Mouse (Mus musculus) left cerebral cortex, postnatal 14 days (tissue): ENCODE measurements around the gene Zfp169. TPM values are rescaled to one million over a fixed set of nuclear protein-coding genes. Genes with fewer than 3 reads are reported as not detected.
A peak's percentile ranks its signal among the peaks of the same experiment; 100 is the strongest.
"Not testable (repeated sequence)": the region's sequence is repeated elsewhere in the genome, so short reads cannot be mapped to it uniquely, and the experiment has no call there.

Experiments
- DNase-seq, 2 experiments: peaks; one replicate each; pipeline ENCODE4 v3.0.0; 2021 to 2022; ENCODE audit warnings: low spot score in 2 of 2, mixed read lengths in 1 of 2
- intact Hi-C: fragments of 180-260 bp; cut with DNase I; formaldehyde crosslinking; loops from one replicate; pipeline ENCODE4 v1.15.1; 2025
- total RNA-seq, 2 experiments: library from RNA; stranded (reverse); gene quantifications; 2 replicates each; pipeline ENCODE4 v1.2.3; 2021

Gene Zfp169
- total RNA-seq, 2 experiments from 2014 or later: 19.8 to 20.5 TPM

DNA sequence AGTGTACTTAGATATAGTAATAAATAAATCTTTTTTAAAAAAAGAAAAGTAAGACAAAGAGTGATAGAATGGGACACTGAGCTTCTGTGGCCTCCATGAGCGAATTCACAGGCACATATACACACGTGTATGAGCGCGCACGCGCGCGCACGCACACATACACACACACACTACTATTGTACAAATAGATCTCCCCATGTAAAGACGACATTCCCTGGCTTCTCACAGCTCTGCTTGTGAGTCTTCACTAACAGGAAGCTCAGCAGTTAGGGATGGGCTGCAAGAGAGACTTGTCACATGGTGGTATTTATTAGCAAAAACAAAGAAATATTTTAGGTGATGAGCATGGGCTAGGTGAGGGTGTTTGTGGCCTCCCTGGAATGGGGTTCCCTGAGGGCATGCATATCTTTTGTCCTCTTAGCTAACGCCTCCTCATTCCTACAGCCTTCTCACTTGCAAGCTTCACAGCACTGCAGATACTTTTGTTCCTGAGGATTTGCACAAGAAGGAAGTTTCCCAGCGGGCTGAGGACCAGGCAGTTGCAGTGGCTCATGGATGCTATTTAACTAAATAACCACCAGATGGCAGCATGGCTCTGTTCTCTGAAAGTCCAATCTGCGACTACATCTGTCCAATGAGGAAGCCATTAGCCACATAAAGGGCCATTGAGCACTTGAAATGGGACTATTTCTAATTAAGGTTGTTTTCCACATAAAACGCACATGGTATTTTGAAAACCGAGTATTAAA is 15.0 kb upstream of the Zfp169 start:
- DNase-seq: peak; percentile 80 to 84
- intact Hi-C loops: loop anchor here (1.0 to 10.0 kb wide), 3 partner anchors 45 to 277 kb away; no protein-coding TSS in a partner anchor

DNA sequence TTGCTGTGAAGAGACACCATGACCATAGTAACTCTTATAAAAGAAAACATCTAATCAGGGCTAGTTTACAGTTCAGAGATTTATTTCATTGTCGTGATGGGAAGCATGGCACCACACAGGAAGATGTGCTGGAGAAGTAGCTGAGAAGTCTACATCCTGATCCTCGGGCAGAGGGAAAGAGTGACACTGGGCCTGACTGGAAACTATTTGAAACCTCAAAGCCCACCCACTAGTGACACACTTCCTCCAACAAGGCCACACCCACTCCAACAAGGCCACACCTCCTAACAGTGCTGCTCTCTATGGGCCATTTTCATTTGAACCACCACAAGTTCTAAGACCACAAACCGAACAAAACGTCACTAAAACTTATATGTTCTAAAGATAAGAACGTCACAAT is 12.5 kb upstream of the Zfp169 start:
- intact Hi-C loops: loop anchor here (10.0 kb wide), 1 partner anchor 279 kb away; no protein-coding TSS in a partner anchor
- no peak for DNase-seq

DNA sequence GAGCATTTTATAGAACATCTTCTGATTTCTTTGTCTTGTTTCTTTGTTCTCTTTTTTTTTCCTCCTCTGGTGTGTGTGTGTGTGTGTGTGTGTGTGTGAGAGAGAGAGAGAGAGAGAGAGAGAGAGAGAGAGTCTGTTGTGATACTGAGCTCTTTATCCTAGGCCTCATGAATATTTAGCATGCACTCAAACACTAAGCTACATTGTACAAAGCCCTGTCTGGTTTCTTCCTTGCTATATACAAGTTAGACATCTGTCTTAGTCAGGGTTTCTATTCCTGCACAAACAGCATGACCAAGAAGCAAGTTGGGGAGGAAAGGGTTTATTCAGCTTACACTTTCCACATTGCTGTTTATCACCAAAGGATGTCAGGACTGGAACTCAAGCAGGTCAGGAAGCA is 5.9 kb upstream of the Zfp169 start:
- DNase-seq, intact Hi-C loops: not testable (repeated sequence)

DNA sequence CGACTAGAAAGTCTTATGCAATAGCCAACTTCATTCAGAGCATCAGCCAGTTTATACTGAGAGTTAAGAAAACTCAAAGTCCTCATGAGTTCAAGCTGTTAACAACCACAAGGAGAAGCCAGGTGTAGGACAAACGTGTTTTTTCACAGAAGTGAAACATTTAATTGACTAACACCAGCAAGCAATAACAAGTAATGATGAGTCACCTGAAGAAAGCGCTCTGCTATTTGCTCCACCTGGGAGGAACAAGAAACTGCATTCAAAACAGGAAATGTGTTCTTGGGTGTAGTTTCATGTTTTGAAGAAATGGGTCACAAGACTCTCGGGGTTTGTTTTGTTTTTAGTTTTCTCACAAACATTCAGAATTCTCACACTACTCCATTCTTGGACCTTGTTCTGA is 2.6 kb upstream of the Zfp169 start:
- no peak for DNase-seq
- intact Hi-C loops: no loop called here

DNA sequence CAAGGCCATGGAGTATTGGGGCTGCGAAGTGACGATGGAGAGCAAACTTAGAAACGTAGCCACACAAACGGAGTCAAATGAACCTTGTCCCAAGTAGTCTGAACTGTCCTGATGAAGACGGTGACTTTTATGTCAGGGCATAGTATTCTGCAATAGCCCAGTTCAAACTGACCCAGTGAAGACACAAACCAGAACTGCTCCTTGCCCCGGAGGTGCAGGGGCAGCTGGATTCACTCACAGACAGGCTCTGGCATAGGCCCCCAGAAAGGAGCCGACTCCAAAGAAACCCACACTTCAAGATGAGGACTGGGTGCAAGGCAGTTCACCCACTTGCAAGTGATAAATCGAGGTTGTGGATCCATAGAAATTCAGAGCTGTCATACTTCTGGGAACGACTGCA is 4.6 kb downstream of the Zfp169 start:
- no peak for DNase-seq
- intact Hi-C loops: no loop called here

- DNase-seq: no peak
- intact Hi-C loops: no loop called here
These were observed 10.8 kb downstream of the Zfp169 start for GRCm38 (mm10) chr13:48502422-48502821.

- peak in 1 of 2 experiments; percentile 25 for DNase-seq
- intact Hi-C loops: no loop called here
These were observed 14.6 kb downstream of the Zfp169 start for GRCm38 (mm10) chr13:48498676-48499075.

DNA sequence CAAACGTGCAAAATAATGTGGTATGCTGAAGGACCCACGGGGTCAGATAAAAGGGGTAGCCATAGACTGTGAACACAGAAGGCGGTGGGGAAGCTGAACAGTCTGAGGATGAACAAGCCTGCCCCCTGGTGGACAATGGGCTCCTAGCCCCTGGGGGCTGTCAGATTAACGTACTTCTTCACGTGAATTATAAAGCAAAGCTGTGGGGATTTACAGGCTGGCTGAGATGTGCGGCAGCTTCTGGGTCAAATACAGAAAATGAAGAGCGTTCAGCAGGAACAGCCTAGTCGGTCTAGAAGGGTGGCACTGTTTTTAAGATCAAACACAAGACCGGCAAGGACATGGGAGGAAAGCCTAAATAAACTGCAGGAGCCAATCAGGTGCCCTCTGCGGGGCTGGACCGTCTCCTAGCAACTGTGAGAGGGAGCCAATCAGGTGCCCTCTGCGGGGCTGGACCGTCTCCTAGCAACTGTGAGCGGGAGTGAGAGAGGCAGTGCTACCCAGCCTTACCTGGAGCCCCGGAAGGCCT is 15.5 kb downstream of the Zfp169 start:
- peak; percentile 80 to 83 for DNase-seq
- intact Hi-C loops: no loop called here

GRCm38 (mm10) chr13:48493183-48493582 is 20.1 kb downstream of the Zfp169 start:
- DNase-seq: peak in 1 of 2 experiments; percentile 75
- intact Hi-C loops: no loop called here

- intact Hi-C loops: no loop called here
These were observed 22.7 kb downstream of the Zfp169 start for GRCm38 (mm10) chr13:48490396-48491182.

DNA sequence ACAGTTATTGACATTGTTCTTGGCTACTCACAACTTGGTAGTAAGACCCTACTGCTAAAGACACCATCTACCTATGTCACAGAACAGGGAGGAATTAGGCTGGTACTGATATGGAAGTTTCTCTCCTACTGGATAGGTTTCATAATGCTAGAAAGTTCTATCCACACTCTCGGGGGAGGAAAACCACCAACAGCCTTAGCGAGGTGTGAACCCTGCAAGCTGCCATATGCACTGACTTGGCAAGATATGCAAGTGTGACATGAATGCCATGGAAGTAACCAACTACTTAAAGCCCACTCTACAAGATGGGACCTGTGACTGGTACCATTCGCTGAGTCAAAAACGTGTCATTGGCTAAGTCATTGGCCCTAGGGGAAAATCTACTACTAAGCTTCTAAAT is 29.6 kb downstream of the Zfp169 start:
- DNase-seq: peak in 1 of 2 experiments; percentile 31
- intact Hi-C loops: no loop called here

More at GRCm38 (mm10) chr13:48490396-48491182, 22.7 kb downstream of the Zfp169 start:
- no peak for DNase-seq

DNA sequence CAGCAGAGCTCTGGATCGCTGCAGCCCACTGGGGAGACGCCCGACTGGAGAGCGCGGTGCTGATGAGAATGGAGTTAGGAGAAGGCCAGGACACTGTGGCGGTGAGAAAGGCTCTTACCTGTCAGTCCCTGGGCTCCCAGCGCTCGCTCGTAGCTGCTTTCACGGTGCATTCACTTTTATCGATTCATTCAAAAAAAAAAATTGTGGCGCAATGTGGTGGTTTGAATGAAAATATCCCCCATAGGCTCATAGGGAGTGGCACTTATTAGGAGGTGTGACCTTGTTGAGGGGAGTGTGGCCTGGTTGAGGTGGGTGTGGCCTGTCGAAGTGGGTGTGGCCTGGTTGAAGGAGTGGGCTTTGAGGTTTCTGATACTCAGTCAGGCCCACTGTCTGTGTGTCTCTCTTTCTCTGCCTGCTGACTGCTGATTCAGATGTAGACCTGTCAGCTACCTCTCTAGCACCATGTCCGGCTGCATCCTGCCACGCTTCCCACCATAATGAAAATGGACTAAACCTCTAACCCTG is 44.5 kb downstream of the Zfp169 start:
- no peak for DNase-seq
- intact Hi-C loops: loop anchor here (10.0 kb wide), 3 partner anchors 204 to 1314 kb away; partner anchors contain the start of gene Id4

GRCm38 (mm10) chr13:48466186-48466585 is 47.1 kb downstream of the Zfp169 start:
- intact Hi-C loops: loop anchor here (10.0 kb wide), 3 partner anchors 201 to 1311 kb away; partner anchors contain the start of gene Id4
- no peak for DNase-seq

GRCm38 (mm10) chr13:48464170-48464569 is 49.1 kb downstream of the Zfp169 start:
- peak; percentile 83 to 88 for DNase-seq
- intact Hi-C loops: loop anchor here (1.0 to 10.0 kb wide), 5 partner anchors 199 to 1309 kb away; partner anchors contain the start of gene Id4

DNA sequence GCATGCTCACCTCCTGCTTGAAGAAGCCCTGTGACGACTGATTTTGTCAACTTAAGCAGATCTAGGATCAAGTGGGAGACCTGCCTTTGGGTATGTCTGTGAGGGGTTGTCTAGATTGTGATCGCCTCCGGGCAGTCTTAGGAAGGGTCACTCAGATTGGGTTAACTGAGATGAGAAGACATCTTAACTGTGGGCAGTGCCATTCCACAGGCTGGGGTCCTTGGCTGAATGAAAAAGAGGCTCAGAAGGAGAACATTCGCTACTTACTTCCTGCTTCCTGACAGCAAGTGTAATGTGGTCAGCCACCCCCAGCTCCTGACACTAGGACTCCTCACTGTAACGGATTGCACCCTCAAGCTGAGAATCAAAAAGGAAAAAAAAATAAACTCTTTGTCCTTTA is 54.0 kb downstream of the Zfp169 start:
- intact Hi-C loops: no loop called here
- no peak for DNase-seq

DNA sequence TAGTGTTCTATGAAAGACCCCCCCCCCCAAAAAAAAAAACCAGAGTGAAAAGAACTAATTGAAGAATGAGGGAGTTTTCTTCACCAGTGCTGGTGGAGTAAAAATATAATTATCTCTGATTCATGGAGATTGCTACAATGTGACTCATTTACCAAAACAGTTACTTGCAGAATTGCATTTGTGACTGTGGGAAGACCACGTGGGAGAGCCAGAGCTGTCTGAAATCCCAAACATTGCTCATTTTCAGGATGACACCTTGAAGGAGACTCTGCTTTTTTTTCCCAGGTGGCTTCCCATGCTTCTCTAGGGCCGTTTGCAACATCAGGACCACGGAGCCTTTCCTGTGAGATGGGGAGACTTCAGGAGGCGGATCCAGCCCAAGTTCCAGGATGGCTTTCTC is 65.1 kb downstream of the Zfp169 start:
- DNase-seq: peak; percentile 26 to 28
- intact Hi-C loops: no loop called here

DNA sequence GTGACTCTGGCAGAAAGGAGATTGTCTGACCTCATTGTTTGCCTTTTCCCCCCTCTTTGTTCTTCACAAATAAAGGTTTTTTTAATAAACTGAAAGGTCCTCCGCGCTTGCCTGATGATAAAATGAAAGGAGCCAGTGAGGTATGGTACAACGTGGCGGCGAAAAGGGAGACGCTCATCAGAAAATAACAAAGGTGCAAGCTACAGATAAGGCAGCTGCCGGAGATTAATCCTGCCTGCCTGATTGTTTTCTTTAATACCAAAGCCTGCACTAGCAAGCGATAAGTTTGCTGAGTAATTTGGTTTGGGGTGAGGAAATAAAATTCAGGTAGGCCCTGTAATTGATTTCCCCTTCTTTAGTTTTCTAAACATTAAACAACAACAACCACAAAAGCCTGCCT is 69.3 kb downstream of the Zfp169 start:
- DNase-seq: no peak

DNA sequence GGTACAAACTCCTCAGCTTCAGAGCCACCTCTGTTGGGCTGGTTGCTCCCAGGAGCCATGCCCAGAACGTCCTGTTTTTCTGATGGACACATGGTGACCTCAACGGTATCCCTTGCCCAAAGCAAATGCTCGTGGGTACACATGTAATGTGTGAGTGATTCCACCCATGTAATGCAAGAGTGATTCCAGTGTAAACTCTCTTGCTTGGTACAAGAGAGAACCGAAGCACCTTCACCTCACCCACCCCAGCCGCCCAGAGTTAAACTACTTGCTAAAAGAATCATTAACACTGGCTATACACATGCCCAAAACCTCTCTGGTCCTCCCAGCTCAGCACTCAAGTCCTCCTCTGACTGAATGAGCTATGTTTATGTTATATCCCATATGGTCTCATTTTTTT is 74.9 kb downstream of the Zfp169 start:
- intact Hi-C loops: no loop called here
- no peak for DNase-seq

More for the DNA sequence above, 69.3 kb downstream of the Zfp169 start:
- intact Hi-C loops: no loop called here
